Mouse (Mus musculus) erythroblast, embryonic 14.5 days (primary cell): ENCODE measurements around the gene Scn8a.

Experiments
- GATA1 ChIP-seq: IDR thresholded peaks from 2 replicates; pipeline ENCODE4 v1.6.1; 2012; ENCODE audit warnings: low read length, inconsistent platforms, mixed read lengths
- TAL1 ChIP-seq: IDR thresholded peaks from 3 replicates; pipeline ENCODE4 v1.6.1; 2012; ENCODE audit warnings: low read length, inconsistent platforms, mixed read lengths

GRCm38 (mm10) chr15:100910381-100910841, 40.8 kb downstream of the Scn8a start:
- TF ChIP-seq GATA1 (no peak), TAL1 (no peak)
